Mouse (Mus musculus) cerebellum, postnatal 25 days (tissue): ENCODE data around the gene Tmem19.

ENCODE experiments used
- DNase-seq, 2 experiments: peaks; one replicate each; pipeline ENCODE4 v3.0.0; 2021; ENCODE audit warnings: mixed read lengths in 2 of 2

Gene Tmem19

GRCm38 (mm10) chr10:115361840-115362622 is at the start of gene Tmem19:
Gene Tmem19, minus strand, starts transcription at chr10:115362501.
- peak; percentile 97 to 99 for DNase-seq

- peak; percentile 53 to 73 for DNase-seq
Observed at GRCm38 (mm10) chr10:115406393-115406792, 44.1 kb upstream of the Tmem19 start.

GRCm38 (mm10) chr10:115391896-115392295 is 29.6 kb upstream of the Tmem19 start:
- no peak for DNase-seq

- DNase-seq: no peak
Observed at GRCm38 (mm10) chr10:115391076-115391475, 28.8 kb upstream of the Tmem19 start.

GRCm38 (mm10) chr10:115387891-115388290 is 25.6 kb upstream of the Tmem19 start:
- no peak for DNase-seq

GRCm38 (mm10) chr10:115385018-115386002 is 23.0 kb upstream of the Tmem19 start:
- peak; percentile 60 to 66 for DNase-seq

- peak; percentile 98 to 99 for DNase-seq
Observed at GRCm38 (mm10) chr10:115384221-115385017, 22.1 kb upstream of the Tmem19 start, which contains the start of the genes Thap2 and Zfc3h1. Gene Thap2, minus strand, starts transcription at chr10:115384443. Gene Zfc3h1, plus strand, starts transcription at chr10:115384959.

- DNase-seq: no peak
Observed at GRCm38 (mm10) chr10:115383644-115384220, 21.4 kb upstream of the Tmem19 start.

- no peak for DNase-seq
Observed at GRCm38 (mm10) chr10:115382846-115383643, 20.7 kb upstream of the Tmem19 start.

GRCm38 (mm10) chr10:115381506-115382084 is 19.3 kb upstream of the Tmem19 start:
- no peak for DNase-seq

- DNase-seq: no peak
Observed at GRCm38 (mm10) chr10:115363151-115363550, 850 bp upstream of the Tmem19 start.

- DNase-seq: no peak
Observed at GRCm38 (mm10) chr10:115362623-115362964, 293 bp upstream of the Tmem19 start.

- DNase-seq: no peak
Observed at GRCm38 (mm10) chr10:115359066-115359465, 3.2 kb downstream of the Tmem19 start.

GRCm38 (mm10) chr10:115358216-115358919 is 3.9 kb downstream of the Tmem19 start:
- no peak for DNase-seq

GRCm38 (mm10) chr10:115356106-115356505 is 6.2 kb downstream of the Tmem19 start:
- DNase-seq: no peak

- no peak for DNase-seq
Observed at GRCm38 (mm10) chr10:115355016-115355415, 7.3 kb downstream of the Tmem19 start.

- no peak for DNase-seq
Observed at GRCm38 (mm10) chr10:115354553-115354952, 7.7 kb downstream of the Tmem19 start.

GRCm38 (mm10) chr10:115350810-115351397 is 11.4 kb downstream of the Tmem19 start:
- no peak for DNase-seq

- no peak for DNase-seq
Observed at GRCm38 (mm10) chr10:115349509-115349908, 12.8 kb downstream of the Tmem19 start.

- no peak for DNase-seq
Observed at GRCm38 (mm10) chr10:115349029-115349428, 13.3 kb downstream of the Tmem19 start.
